Mouse (Mus musculus): ENCODE measurements around the gene Cstf3. TPM values are rescaled to one million over a fixed set of nuclear protein-coding genes. Genes with fewer than 3 reads are reported as not detected.

The Cstf3 gene
- total RNA-seq, 1 experiment, result 31.8 TPM

GRCm38 (mm10) chr2:104572066-104572465 lies 18.3 kb upstream of the Cstf3 start:
- no peaks in the 10 kb centered on the region for H3K9me3 ChIP-seq (ENCODE audit: control insufficient read depth, insufficient read depth, low read depth, low read length)
- H3K9ac ChIP-seq (ENCODE audit: insufficient read depth, low read depth, low read length, poor library complexity, severe bottlenecking), result no peak overlapping the region
- peaks cover 27% of the 10 kb centered on the region for H3K36me3 ChIP-seq (ENCODE audit: control insufficient read depth, insufficient read depth, low read length, poor library complexity, severe bottlenecking)
- peaks cover 0 to 2% of the 10 kb centered on the region in 2 experiments; a peak in 1 of 4 replicates for H3K4me1 ChIP-seq (ENCODE audit: control insufficient read depth in 2 of 2, insufficient read depth in 2 of 2, low read length in 2 of 2, poor library complexity in 1 of 2)
- H3K4me3 ChIP-seq (ENCODE audit: insufficient read depth in 1 of 2, low read depth in 1 of 2, low read length in 2 of 2, poor library complexity in 1 of 2, severe bottlenecking in 1 of 2), result no peak overlapping the region
- in situ Hi-C loops (cut with MboI; ENCODE audit: low sequenced_read_pairs in 2 of 2, unreplicated experiment in 2 of 2), result no loop called here
- no peak overlapping the region for H3K27ac ChIP-seq (ENCODE audit: insufficient read depth, low read depth, low read length, poor library complexity, severe bottlenecking)
- TF ChIP-seq MAFK (IDR thresholded peaks at IDR 0.05; ENCODE audit: insufficient read depth, low read depth, low read length) (no peak), ZC3H11A (IDR thresholded peaks at IDR 0.05; ENCODE audit: borderline replicate concordance, low read depth, low read length) (no peak), CHD2 (IDR thresholded peaks at IDR 0.05; ENCODE audit: low read depth, low read length) (no peak), HCFC1 (IDR thresholded peaks at IDR 0.05; ENCODE audit: borderline replicate concordance, insufficient read depth, low read length) (no peak), ZNF384 (IDR thresholded peaks at IDR 0.05; ENCODE audit: low read depth, low read length) (no peak)
- DNase-seq (ENCODE audit: low read depth, low spot score), result no peak

DNA sequence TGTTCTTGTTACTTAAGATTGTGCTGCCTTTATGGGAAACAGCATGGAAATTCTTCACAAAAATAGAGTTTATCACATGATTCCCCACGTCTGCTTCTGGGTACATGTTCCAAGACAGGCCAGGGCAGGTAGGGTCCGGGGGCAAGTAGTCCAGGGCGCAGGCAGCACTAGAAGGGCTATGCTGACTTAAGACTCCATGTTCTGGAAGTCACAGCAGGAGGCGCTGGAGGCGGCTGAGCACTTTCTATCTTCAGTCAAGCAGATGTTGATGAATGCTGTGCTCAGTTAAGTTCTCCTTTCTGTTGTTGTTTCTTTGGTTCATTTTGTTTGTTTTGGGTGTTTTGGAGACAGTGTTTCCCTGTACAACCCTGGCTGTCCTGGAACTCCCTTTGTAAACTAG lies 14.1 kb upstream of the Cstf3 start:
- no peak overlapping the region for H3K4me3 ChIP-seq (ENCODE audit: insufficient read depth in 1 of 2, low read depth in 1 of 2, low read length in 2 of 2, poor library complexity in 1 of 2, severe bottlenecking in 1 of 2)
- no peak for DNase-seq (ENCODE audit: low read depth, low spot score)
- H3K36me3 ChIP-seq (ENCODE audit: control insufficient read depth, insufficient read depth, low read length, poor library complexity, severe bottlenecking), result no peaks in the 10 kb centered on the region
- H3K27ac ChIP-seq (ENCODE audit: insufficient read depth, low read depth, low read length, poor library complexity, severe bottlenecking), result no peak overlapping the region
- TF ChIP-seq ZNF384 (IDR thresholded peaks at IDR 0.05; ENCODE audit: low read depth, low read length) (no peak), ZC3H11A (IDR thresholded peaks at IDR 0.05; ENCODE audit: borderline replicate concordance, low read depth, low read length) (no peak), MAFK (IDR thresholded peaks at IDR 0.05; ENCODE audit: insufficient read depth, low read depth, low read length) (no peak), HCFC1 (IDR thresholded peaks at IDR 0.05; ENCODE audit: borderline replicate concordance, insufficient read depth, low read length) (no peak), CHD2 (IDR thresholded peaks at IDR 0.05; ENCODE audit: low read depth, low read length) (no peak)
- H3K9ac ChIP-seq (ENCODE audit: insufficient read depth, low read depth, low read length, poor library complexity, severe bottlenecking), result no peak overlapping the region
- H3K4me1 ChIP-seq (ENCODE audit: control insufficient read depth in 2 of 2, insufficient read depth in 2 of 2, low read length in 2 of 2, poor library complexity in 1 of 2), result peaks cover 0 to 8% of the 10 kb centered on the region in 2 experiments; a peak in 2 of 4 replicates
- in situ Hi-C loops (cut with MboI; ENCODE audit: low sequenced_read_pairs in 2 of 2, unreplicated experiment in 2 of 2), result no loop called here
- no peaks in the 10 kb centered on the region for H3K9me3 ChIP-seq (ENCODE audit: control insufficient read depth, insufficient read depth, low read depth, low read length)

DNA sequence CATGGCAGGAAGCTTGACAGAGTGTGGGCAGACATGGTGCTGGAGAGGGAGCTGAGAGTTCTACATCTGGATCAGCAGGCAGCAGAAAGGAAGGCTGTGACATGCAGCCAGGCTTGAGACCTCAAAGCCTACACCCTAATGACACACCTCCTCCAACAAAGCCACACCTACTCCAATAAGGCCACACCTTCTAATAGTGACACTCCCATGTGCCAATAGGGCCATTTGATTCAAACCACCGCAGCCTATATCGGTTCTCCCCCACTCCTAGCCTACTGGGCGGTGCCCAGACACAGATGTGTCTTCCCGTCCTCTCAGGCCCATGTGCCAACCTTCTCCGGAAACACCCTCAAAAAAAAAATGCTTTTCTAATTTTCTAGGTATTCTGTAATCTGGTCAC lies 12.3 kb upstream of the Cstf3 start:
- Histone ChIP-seq H3K9me3 (ENCODE audit: control insufficient read depth, insufficient read depth, low read depth, low read length) (no peaks in the 10 kb centered on the region), H3K4me1 (ENCODE audit: control insufficient read depth in 2 of 2, insufficient read depth in 2 of 2, low read length in 2 of 2, poor library complexity in 1 of 2) (peaks cover 0 to 6% of the 10 kb centered on the region in 2 experiments; a peak in 2 of 4 replicates), H3K27ac (ENCODE audit: insufficient read depth, low read depth, low read length, poor library complexity, severe bottlenecking) (no peak overlapping the region), H3K4me3 (ENCODE audit: insufficient read depth in 1 of 2, low read depth in 1 of 2, low read length in 2 of 2, poor library complexity in 1 of 2, severe bottlenecking in 1 of 2) (no peak overlapping the region), H3K9ac (ENCODE audit: insufficient read depth, low read depth, low read length, poor library complexity, severe bottlenecking) (no peak overlapping the region), H3K36me3 (ENCODE audit: control insufficient read depth, insufficient read depth, low read length, poor library complexity, severe bottlenecking) (no peaks in the 10 kb centered on the region)
- in situ Hi-C loops (cut with MboI; ENCODE audit: low sequenced_read_pairs in 2 of 2, unreplicated experiment in 2 of 2), result no loop called here
- DNase-seq (ENCODE audit: low read depth, low spot score), result no peak
- no peak for TF ChIP-seq HCFC1 (IDR thresholded peaks at IDR 0.05; ENCODE audit: borderline replicate concordance, insufficient read depth, low read length)
- TF ChIP-seq MAFK (IDR thresholded peaks at IDR 0.05; ENCODE audit: insufficient read depth, low read depth, low read length), result no peak
- TF ChIP-seq CHD2 (IDR thresholded peaks at IDR 0.05; ENCODE audit: low read depth, low read length), result no peak
- no peak for TF ChIP-seq ZNF384 (IDR thresholded peaks at IDR 0.05; ENCODE audit: low read depth, low read length)
- TF ChIP-seq ZC3H11A (IDR thresholded peaks at IDR 0.05; ENCODE audit: borderline replicate concordance, low read depth, low read length), result no peak

DNA sequence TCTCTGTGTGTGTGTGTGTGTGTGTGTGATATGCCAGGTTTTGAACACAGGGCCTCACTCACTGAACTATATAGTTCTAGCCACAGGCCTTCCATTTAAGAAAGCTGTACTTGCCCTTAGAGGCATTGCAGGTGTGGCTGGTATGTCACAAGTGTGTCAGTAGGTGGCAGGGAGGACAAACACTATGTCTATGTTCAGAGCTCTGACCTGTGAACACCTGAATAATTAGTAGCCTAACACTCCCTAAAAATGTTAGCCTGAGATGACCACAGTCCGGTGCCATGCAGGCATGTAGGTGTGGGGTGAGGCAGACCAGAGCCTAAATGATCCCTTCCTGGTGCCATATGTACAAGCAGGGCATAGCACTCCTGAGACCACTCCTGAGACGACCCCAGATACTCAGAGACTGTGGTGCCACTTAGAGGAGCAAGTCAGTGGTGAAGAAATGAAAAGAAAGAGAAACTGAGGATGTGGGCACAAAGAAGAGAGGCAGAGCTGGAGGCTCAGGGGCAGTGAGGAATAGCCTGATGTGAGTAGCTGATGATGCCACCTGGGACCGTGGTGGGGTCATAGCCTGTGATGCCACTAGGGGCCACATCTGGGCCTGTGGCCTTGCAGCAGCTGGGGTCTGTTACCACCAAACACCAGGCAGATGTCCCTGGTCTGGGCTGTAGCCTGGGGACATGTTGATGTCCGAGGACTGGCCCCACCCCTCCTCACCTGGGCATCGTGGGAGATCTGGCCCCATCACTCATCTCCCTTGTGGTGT lies 11.3 kb upstream of the Cstf3 start:
- no peak for TF ChIP-seq ZC3H11A (IDR thresholded peaks at IDR 0.05; ENCODE audit: borderline replicate concordance, low read depth, low read length)
- TF ChIP-seq MAFK (IDR thresholded peaks at IDR 0.05; ENCODE audit: insufficient read depth, low read depth, low read length), result no peak
- peaks cover 0 to 6% of the 10 kb centered on the region in 2 experiments; a peak in 1 of 4 replicates for H3K4me1 ChIP-seq (ENCODE audit: control insufficient read depth in 2 of 2, insufficient read depth in 2 of 2, low read length in 2 of 2, poor library complexity in 1 of 2)
- DNase-seq (ENCODE audit: low read depth, low spot score), result no peak
- in situ Hi-C loops (cut with MboI; ENCODE audit: low sequenced_read_pairs in 2 of 2, unreplicated experiment in 2 of 2), result no loop called here
- H3K9me3 ChIP-seq (ENCODE audit: control insufficient read depth, insufficient read depth, low read depth, low read length), result no peaks in the 10 kb centered on the region
- no peaks in the 10 kb centered on the region for H3K36me3 ChIP-seq (ENCODE audit: control insufficient read depth, insufficient read depth, low read length, poor library complexity, severe bottlenecking)
- no peak overlapping the region for H3K9ac ChIP-seq (ENCODE audit: insufficient read depth, low read depth, low read length, poor library complexity, severe bottlenecking)
- no peak overlapping the region for H3K27ac ChIP-seq (ENCODE audit: insufficient read depth, low read depth, low read length, poor library complexity, severe bottlenecking)
- no peak overlapping the region for H3K4me3 ChIP-seq (ENCODE audit: insufficient read depth in 1 of 2, low read depth in 1 of 2, low read length in 2 of 2, poor library complexity in 1 of 2, severe bottlenecking in 1 of 2)

All from ES-E14 (cell line).